Mouse (Mus musculus): ENCODE measurements around the gene Fgfr2. TPM values are rescaled to one million over a fixed set of nuclear protein-coding genes. Genes with fewer than 3 reads are reported as not detected.

Gene Fgfr2
- polyA plus RNA-seq, 1 experiment from 2014 or later = 92.0 TPM

GRCm38 (mm10) chr7:131469506-131469905 is 1653.6 kb downstream of the Fgfr2 start:
- Histone ChIP-seq H3K9me3 (ENCODE audit: control insufficient read depth, low read length) (no peaks in the 10 kb centered on the region), H3K4me2 (no peak overlapping the region), H3K9ac (ENCODE audit: low read length) (no peak overlapping the region), H3K4me3 (ENCODE audit: low read depth, low read length) (no peak overlapping the region), H3K4me1 (ENCODE audit: control insufficient read depth, insufficient read depth, low read length) (peaks cover 18% of the 10 kb centered on the region), H3K27ac (ENCODE audit: low read depth, low read length) (no peak overlapping the region), H3K36me3 (ENCODE audit: control insufficient read depth, insufficient read depth, low read length) (no peaks in the 10 kb centered on the region), H3K27me3 (ENCODE audit: control insufficient read depth, insufficient read depth, low read length) (0 out of 2 replicates have a peak, but pooled peaks cover 2% of the 10 kb centered on the region)
- DNase-seq (ENCODE audit: low spot score, missing footprints) (peak; percentile 73), ATAC-seq (ENCODE audit: low FRiP score) (no peak)
- 83% methylated on average over 3 of the region's 3 CpGs for WGBS

DNA sequence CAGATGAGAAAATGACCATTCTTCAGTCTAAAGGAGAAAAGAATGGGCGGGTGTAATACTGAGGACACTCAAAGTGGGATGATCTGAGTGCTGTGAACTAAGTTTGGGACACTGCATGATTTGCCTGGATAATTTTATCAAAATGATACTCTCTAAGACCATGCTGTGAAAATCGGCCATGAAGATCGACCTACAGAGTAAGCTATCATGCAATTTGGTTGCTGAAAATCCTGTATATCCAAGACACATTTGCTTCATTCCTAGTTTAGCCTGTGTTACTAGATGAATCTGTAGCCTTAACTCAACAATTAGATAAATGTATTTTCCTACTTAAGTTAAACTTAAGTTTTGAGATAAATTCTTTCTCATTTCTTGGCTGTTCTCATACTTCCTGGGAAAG is 1655.8 kb downstream of the Fgfr2 start:
- peaks cover 5% of the 10 kb centered on the region; the same call in 1 of the 2 replicates for H3K27me3 ChIP-seq (ENCODE audit: control insufficient read depth, insufficient read depth, low read length)
- no peak overlapping the region for H3K9ac ChIP-seq (ENCODE audit: low read length)
- H3K4me3 ChIP-seq (ENCODE audit: low read depth, low read length) = no peak overlapping the region
- ATAC-seq (ENCODE audit: low FRiP score) (no peak), DNase-seq (ENCODE audit: low spot score, missing footprints) (peak; percentile 54)
- no peaks in the 10 kb centered on the region for H3K36me3 ChIP-seq (ENCODE audit: control insufficient read depth, insufficient read depth, low read length)
- no peak overlapping the region for H3K4me2 ChIP-seq
- no peaks in the 10 kb centered on the region for H3K9me3 ChIP-seq (ENCODE audit: control insufficient read depth, low read length)
- 91% methylated on average over 3 of the region's 3 CpGs for WGBS
- no peak overlapping the region for H3K27ac ChIP-seq (ENCODE audit: low read depth, low read length)
- peaks cover 22% of the 10 kb centered on the region for H3K4me1 ChIP-seq (ENCODE audit: control insufficient read depth, insufficient read depth, low read length)

- 23% methylated on average over 3 of the region's 3 CpGs for WGBS
- ATAC-seq (ENCODE audit: low FRiP score) (peak; percentile 61), DNase-seq (ENCODE audit: low spot score, missing footprints) (peak; percentile 91)
- Histone ChIP-seq H3K27ac (ENCODE audit: low read depth, low read length) (0 out of 2 replicates have a peak overlapping the region, but pooled peaks have one; percentile 12), H3K4me2 (peak overlapping the region; percentile 6; the same call in 1 of the 2 replicates), H3K9me3 (ENCODE audit: control insufficient read depth, low read length) (no peaks in the 10 kb centered on the region; the same call in 1 of the 2 replicates), H3K4me1 (ENCODE audit: control insufficient read depth, insufficient read depth, low read length) (peaks cover 22% of the 10 kb centered on the region), H3K4me3 (ENCODE audit: low read depth, low read length) (no peak overlapping the region), H3K36me3 (ENCODE audit: control insufficient read depth, insufficient read depth, low read length) (no peaks in the 10 kb centered on the region), H3K9ac (ENCODE audit: low read length) (no peak overlapping the region), H3K27me3 (ENCODE audit: control insufficient read depth, insufficient read depth, low read length) (peaks cover 5% of the 10 kb centered on the region; the same call in 1 of the 2 replicates)
These were observed 1657.4 kb downstream of the Fgfr2 start for GRCm38 (mm10) chr7:131465735-131466134.

- peak; percentile 72 for ATAC-seq (ENCODE audit: low FRiP score)
- Histone ChIP-seq H3K9me3 (ENCODE audit: control insufficient read depth, low read length) (no peaks in the 10 kb centered on the region; the same call in 1 of the 2 replicates), H3K4me3 (ENCODE audit: low read depth, low read length) (no peak overlapping the region), H3K27ac (ENCODE audit: low read depth, low read length) (0 out of 2 replicates have a peak overlapping the region, but pooled peaks have one; percentile 12), H3K4me1 (ENCODE audit: control insufficient read depth, insufficient read depth, low read length) (peaks cover 22% of the 10 kb centered on the region), H3K9ac (ENCODE audit: low read length) (no peak overlapping the region), H3K27me3 (ENCODE audit: control insufficient read depth, insufficient read depth, low read length) (peaks cover 5% of the 10 kb centered on the region; the same call in 1 of the 2 replicates), H3K4me2 (peak overlapping the region; percentile 6; the same call in 1 of the 2 replicates), H3K36me3 (ENCODE audit: control insufficient read depth, insufficient read depth, low read length) (no peaks in the 10 kb centered on the region)
- 17% methylated on average over 3 of the region's 3 CpGs for WGBS
- DNase-seq (ENCODE audit: low spot score, missing footprints) = peak; percentile 92
These were observed 1658.0 kb downstream of the Fgfr2 start for GRCm38 (mm10) chr7:131465117-131465601.

DNA sequence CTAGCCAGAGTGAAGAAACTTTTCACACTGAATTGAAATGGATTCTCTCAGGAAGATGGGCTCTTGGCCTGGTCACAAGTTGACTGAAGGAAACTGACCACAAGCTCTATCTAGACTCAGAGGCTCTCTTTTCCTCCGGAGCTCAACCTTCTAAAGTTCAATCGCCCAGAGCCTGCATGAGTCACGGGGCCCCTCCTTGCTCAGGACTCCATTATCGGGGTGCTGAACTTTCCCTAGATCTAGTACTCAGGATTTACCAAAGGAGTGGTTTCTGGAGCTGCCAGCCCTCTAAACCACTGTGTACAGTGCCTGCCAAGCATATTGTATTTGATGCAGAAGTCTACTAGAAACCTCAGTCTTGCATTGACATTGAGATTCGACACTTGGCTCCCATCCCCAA is 1666.4 kb downstream of the Fgfr2 start:
- WGBS = 87% methylated on average over 5 of the region's 5 CpGs
- no peaks in the 10 kb centered on the region for H3K27me3 ChIP-seq (ENCODE audit: control insufficient read depth, insufficient read depth, low read length)
- no peak for ATAC-seq (ENCODE audit: low FRiP score)

GRCm38 (mm10) chr7:131437051-131437450 is 1686.1 kb downstream of the Fgfr2 start:
- Histone ChIP-seq H3K27me3 (ENCODE audit: control insufficient read depth, insufficient read depth, low read length) (no peaks in the 10 kb centered on the region), H3K4me1 (ENCODE audit: control insufficient read depth, insufficient read depth, low read length) (no peaks in the 10 kb centered on the region), H3K9ac (ENCODE audit: low read length) (no peak overlapping the region), H3K4me3 (ENCODE audit: low read depth, low read length) (no peak overlapping the region), H3K9me3 (ENCODE audit: control insufficient read depth, low read length) (no peaks in the 10 kb centered on the region), H3K4me2 (no peak overlapping the region), H3K27ac (ENCODE audit: low read depth, low read length) (no peak overlapping the region), H3K36me3 (ENCODE audit: control insufficient read depth, insufficient read depth, low read length) (no peaks in the 10 kb centered on the region)
- no peak for ATAC-seq (ENCODE audit: low FRiP score)
- WGBS = 68% methylated on average over 3 of the region's 3 CpGs
- DNase-seq (ENCODE audit: low spot score, missing footprints) = no peak

More for the DNA sequence above, 1666.4 kb downstream of the Fgfr2 start:
- H3K4me1 ChIP-seq (ENCODE audit: control insufficient read depth, insufficient read depth, low read length) = no peaks in the 10 kb centered on the region
- H3K9ac ChIP-seq (ENCODE audit: low read length) = no peak overlapping the region
- no peaks in the 10 kb centered on the region; the same call in 1 of the 2 replicates for H3K9me3 ChIP-seq (ENCODE audit: control insufficient read depth, low read length)
- H3K4me2 ChIP-seq = no peak overlapping the region
- H3K27ac ChIP-seq (ENCODE audit: low read depth, low read length) = no peak overlapping the region
- H3K4me3 ChIP-seq (ENCODE audit: low read depth, low read length) = no peak overlapping the region
- no peak for DNase-seq (ENCODE audit: low spot score, missing footprints)
- no peaks in the 10 kb centered on the region for H3K36me3 ChIP-seq (ENCODE audit: control insufficient read depth, insufficient read depth, low read length)

GRCm38 (mm10) chr7:131434276-131434675 is 1688.9 kb downstream of the Fgfr2 start:
- Histone ChIP-seq H3K36me3 (ENCODE audit: control insufficient read depth, insufficient read depth, low read length) (peaks cover 3% of the 10 kb centered on the region; the same call in 1 of the 2 replicates), H3K27ac (ENCODE audit: low read depth, low read length) (no peak overlapping the region), H3K4me2 (no peak overlapping the region), H3K27me3 (ENCODE audit: control insufficient read depth, insufficient read depth, low read length) (no peaks in the 10 kb centered on the region), H3K9me3 (ENCODE audit: control insufficient read depth, low read length) (no peaks in the 10 kb centered on the region), H3K4me1 (ENCODE audit: control insufficient read depth, insufficient read depth, low read length) (no peaks in the 10 kb centered on the region), H3K4me3 (ENCODE audit: low read depth, low read length) (no peak overlapping the region), H3K9ac (ENCODE audit: low read length) (no peak overlapping the region)
- ATAC-seq (ENCODE audit: low FRiP score) (no peak), DNase-seq (ENCODE audit: low spot score, missing footprints) (no peak)
- WGBS = 71% methylated on average over 1 of the region's 1 CpGs

DNA sequence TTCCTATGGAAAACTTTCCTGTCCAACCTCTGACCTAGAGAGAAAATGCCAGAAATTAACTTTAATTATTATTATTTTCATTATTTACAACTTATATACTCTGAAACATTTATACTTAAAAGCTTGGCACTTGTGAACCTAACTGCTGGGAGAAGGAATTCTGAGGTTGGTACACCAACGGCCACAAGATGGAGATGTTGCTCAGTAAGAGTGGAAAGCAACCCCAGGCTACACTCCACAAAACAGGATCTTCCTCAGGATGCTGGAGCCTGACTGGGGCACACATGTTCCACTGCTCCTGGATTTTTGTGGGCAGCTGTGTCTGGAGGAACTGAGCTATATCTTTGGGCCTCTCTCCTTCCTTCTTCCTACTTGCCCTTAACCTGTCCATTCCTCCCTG is 1690.9 kb downstream of the Fgfr2 start:
- H3K9me3 ChIP-seq (ENCODE audit: control insufficient read depth, low read length) = no peaks in the 10 kb centered on the region
- no peak overlapping the region for H3K4me2 ChIP-seq
- H3K9ac ChIP-seq (ENCODE audit: low read length) = no peak overlapping the region
- H3K36me3 ChIP-seq (ENCODE audit: control insufficient read depth, insufficient read depth, low read length) = peaks cover 3% of the 10 kb centered on the region; the same call in 1 of the 2 replicates
- ATAC-seq (ENCODE audit: low FRiP score) (no peak), DNase-seq (ENCODE audit: low spot score, missing footprints) (peak; percentile 92)
- no peak overlapping the region for H3K4me3 ChIP-seq (ENCODE audit: low read depth, low read length)
- WGBS = 23% methylated on average over 1 of the region's 1 CpGs
- no peaks in the 10 kb centered on the region for H3K4me1 ChIP-seq (ENCODE audit: control insufficient read depth, insufficient read depth, low read length)
- H3K27ac ChIP-seq (ENCODE audit: low read depth, low read length) = no peak overlapping the region
- no peaks in the 10 kb centered on the region for H3K27me3 ChIP-seq (ENCODE audit: control insufficient read depth, insufficient read depth, low read length)

DNA sequence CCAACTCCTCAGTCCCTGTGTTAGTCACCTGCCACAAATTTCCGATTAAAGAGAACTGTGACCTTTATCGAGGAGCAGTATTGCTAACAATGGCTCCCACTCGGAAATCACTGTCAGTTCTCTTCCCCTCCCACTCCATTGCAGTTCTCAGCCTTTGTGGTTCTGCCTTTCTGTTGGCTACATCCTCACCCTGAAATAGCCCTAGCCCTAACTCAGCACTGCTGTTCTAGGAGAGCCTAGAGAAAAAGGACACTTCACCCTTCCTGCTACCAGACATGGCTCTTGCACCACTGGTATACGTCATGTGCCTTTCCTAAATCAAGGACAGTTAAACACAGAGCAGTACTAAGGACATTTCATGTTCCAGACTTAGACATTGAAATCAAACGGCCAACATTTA is 1695.8 kb downstream of the Fgfr2 start:
- Histone ChIP-seq H3K27me3 (ENCODE audit: control insufficient read depth, insufficient read depth, low read length) (no peaks in the 10 kb centered on the region), H3K9ac (ENCODE audit: low read length) (no peak overlapping the region), H3K9me3 (ENCODE audit: control insufficient read depth, low read length) (no peaks in the 10 kb centered on the region), H3K36me3 (ENCODE audit: control insufficient read depth, insufficient read depth, low read length) (peaks cover 3% of the 10 kb centered on the region; the same call in 1 of the 2 replicates), H3K4me2 (no peak overlapping the region), H3K4me1 (ENCODE audit: control insufficient read depth, insufficient read depth, low read length) (no peaks in the 10 kb centered on the region), H3K27ac (ENCODE audit: low read depth, low read length) (no peak overlapping the region), H3K4me3 (ENCODE audit: low read depth, low read length) (no peak overlapping the region)
- 92% methylated on average over 5 of the region's 5 CpGs for WGBS
- ATAC-seq (ENCODE audit: low FRiP score) (no peak), DNase-seq (ENCODE audit: low spot score, missing footprints) (no peak)
